Mouse (Mus musculus) E14TG2a.4 (cell line): ENCODE data around the gene Capg.
A peak's percentile ranks its signal among the peaks of the same experiment; 100 is the strongest.

Experiments used
- H3K27me3 ChIP-seq: 2 replicates; pipeline ENCODE4 v1.6.1; 2014; ENCODE audit warnings: low read length, control low read depth; ENCODE audit not compliant: insufficient read depth
- H3K36me3 ChIP-seq: 2 replicates; pipeline ENCODE4 v1.6.1; 2014; ENCODE audit warnings: low read length, control low read depth; ENCODE audit not compliant: insufficient read depth
- H3K4me1 ChIP-seq: replicated peaks from 2 replicates; pipeline ENCODE4 v1.6.1; 2014; ENCODE audit warnings: low read depth, low read length, control low read depth
- H3K4me3 ChIP-seq: replicated peaks from 2 replicates; pipeline ENCODE4 v1.5.1; 2014; ENCODE audit warnings: mild to moderate bottlenecking, low read length
- H3K9me3 ChIP-seq: 2 replicates; pipeline ENCODE4 v1.6.1; 2014; ENCODE audit warnings: low read length, control low read depth
- CTCF ChIP-seq: conservative IDR thresholded peaks from 2 replicates; pipeline ENCODE4 v1.5.1; 2014; ENCODE audit warnings: low read length
- NANOG ChIP-seq: IDR thresholded peaks from 2 replicates; pipeline ENCODE4 v1.6.1; 2014; ENCODE audit warnings: borderline replicate concordance, low read length, mixed read lengths
- POU5F1 ChIP-seq: IDR thresholded peaks from 2 replicates; pipeline ENCODE4 v1.6.1; 2014; ENCODE audit warnings: low read length, borderline replicate concordance

Capg gene

DNA sequence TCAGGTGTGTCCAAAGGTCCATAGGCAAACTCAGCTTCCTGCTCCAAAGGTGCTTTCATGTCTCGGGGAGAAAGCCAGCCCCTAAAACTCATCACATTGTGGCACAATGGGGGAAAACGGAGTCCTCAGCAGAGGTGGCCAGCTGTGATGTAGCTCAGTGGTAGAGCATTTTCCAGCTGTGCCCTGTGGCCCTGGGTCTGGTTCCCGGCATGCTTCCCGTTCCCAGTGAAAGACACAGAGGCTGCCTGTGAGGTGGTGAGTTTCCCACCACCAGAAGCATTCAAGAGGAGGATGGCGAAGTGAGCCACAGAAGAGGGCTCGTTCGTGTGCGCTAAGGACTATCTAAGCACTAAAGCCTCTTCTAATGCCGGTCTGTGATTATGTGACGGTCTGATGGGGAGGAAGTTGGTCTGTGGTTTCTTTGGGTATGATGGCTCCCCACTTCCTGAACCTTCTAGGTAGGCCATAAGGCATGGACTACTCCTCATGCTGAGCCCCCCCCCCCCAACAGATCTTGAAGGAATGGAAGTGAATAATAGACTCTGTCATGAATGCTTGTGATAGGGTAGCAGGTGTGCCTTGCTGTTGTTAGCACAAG, 6.4 kb downstream of the Capg start:
- Histone ChIP-seq H3K36me3 (no peaks in the 10 kb centered on the region), H3K4me1 (peaks cover 67% of the 10 kb centered on the region), H3K4me3 (no peak overlapping the region), H3K9me3 (no peaks in the 10 kb centered on the region), H3K27me3 (peaks cover 29% of the 10 kb centered on the region)
- TF ChIP-seq NANOG = no peak
- no peak for TF ChIP-seq CTCF
- no peak for TF ChIP-seq POU5F1

DNA sequence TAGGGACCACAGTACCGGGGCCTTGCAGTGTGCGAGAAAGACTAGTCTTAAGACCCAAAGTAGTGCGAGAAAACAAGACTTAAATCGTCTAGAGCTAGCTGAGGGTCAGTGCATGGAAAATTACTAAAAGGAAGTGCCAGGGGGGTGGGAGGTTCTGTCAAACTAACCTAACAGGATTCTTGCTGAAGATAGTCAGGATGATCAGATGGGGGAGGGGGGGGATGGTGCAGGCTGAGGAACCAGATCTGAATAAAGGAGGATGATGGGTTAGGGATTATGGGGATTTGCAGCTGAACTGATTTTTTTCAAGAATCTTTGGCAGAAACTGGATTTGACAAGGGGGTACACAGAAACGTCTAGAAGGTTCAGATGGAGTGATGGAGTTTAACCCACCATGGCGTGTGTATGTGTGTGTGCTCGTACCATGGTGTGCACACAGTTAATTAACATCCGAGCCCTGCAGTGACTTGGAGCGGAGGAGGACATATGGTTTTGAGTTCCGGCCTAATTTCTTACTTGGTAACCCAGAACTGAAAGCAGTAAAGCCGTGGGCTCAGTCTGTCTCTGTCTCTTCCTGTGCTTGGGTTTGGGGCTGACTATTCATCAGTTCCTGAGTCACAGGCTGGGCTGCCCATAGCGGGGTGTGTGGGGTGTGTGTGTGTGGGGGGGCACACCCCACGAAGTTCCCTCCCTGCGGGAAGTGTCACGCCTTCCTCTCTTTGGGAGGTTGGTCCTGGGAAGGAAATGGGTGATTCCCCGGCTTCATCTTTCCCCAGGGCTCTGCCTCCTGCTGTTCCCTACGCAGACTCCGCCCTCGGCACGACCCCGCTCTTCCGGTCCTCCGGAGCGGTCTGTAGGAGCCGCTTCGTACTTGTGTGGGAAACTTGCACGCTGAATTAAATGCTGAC, 8.2 kb downstream of the Capg start:
- TF ChIP-seq NANOG (no peak), POU5F1 (no peak), CTCF (no peak)
- peaks cover 71% of the 10 kb centered on the region for H3K4me1 ChIP-seq
- peak overlapping the region; percentile 66 for H3K4me3 ChIP-seq
- H3K9me3 ChIP-seq = no peaks in the 10 kb centered on the region
- H3K36me3 ChIP-seq = no peaks in the 10 kb centered on the region
- peaks cover 33% of the 10 kb centered on the region for H3K27me3 ChIP-seq

DNA sequence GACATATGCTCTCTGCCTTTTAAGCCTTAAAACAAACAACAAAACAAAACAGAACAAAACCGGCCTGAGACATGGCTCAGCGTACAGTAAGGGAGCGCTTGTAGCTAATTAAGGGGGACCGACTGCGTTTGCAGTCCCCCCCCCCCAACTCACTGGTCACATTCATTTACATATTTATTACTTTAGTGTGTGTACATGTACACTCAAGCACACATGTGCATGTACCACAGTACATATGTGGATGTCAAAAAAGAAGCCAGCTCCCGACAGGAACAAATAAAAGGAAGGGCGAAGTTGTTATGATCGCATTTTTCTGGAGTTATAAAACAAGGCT, 8.9 kb downstream of the Capg start:
- H3K4me3 ChIP-seq = peak overlapping the region; percentile 66
- peaks cover 33% of the 10 kb centered on the region for H3K27me3 ChIP-seq
- H3K36me3 ChIP-seq = no peaks in the 10 kb centered on the region
- peaks cover 77% of the 10 kb centered on the region for H3K4me1 ChIP-seq
- no peak for TF ChIP-seq CTCF
- no peak for TF ChIP-seq NANOG
- TF ChIP-seq POU5F1 = no peak
- H3K9me3 ChIP-seq = no peaks in the 10 kb centered on the region

GRCm38 (mm10) chr6:72560801-72561200, 16.6 kb downstream of the Capg start:
- Histone ChIP-seq H3K4me1 (peaks cover 53% of the 10 kb centered on the region), H3K9me3 (no peaks in the 10 kb centered on the region), H3K4me3 (no peak overlapping the region), H3K36me3 (no peaks in the 10 kb centered on the region), H3K27me3 (peaks cover 3% of the 10 kb centered on the region; the same call in 1 of the 2 replicates)
- TF ChIP-seq POU5F1 (no peak), NANOG (no peak), CTCF (no peak)

- Histone ChIP-seq H3K4me3 (0 out of 2 replicates have a peak overlapping the region, but pooled peaks have one; percentile 23), H3K4me1 (peaks cover 59% of the 10 kb centered on the region), H3K27me3 (no peaks in the 10 kb centered on the region), H3K9me3 (no peaks in the 10 kb centered on the region), H3K36me3 (no peaks in the 10 kb centered on the region)
- TF ChIP-seq POU5F1 = no peak
- no peak for TF ChIP-seq NANOG
- no peak for TF ChIP-seq CTCF
These were observed 18.3 kb downstream of the Capg start for GRCm38 (mm10) chr6:72562486-72562885.

- Histone ChIP-seq H3K4me1 (peaks cover 55% of the 10 kb centered on the region), H3K9me3 (no peaks in the 10 kb centered on the region), H3K27me3 (no peaks in the 10 kb centered on the region), H3K4me3 (0 out of 2 replicates have a peak overlapping the region, but pooled peaks have one; percentile 23), H3K36me3 (no peaks in the 10 kb centered on the region)
- TF ChIP-seq POU5F1 (no peak), CTCF (no peak), NANOG (no peak)
These were observed 18.7 kb downstream of the Capg start for GRCm38 (mm10) chr6:72562894-72563293.

- Histone ChIP-seq H3K36me3 (no peaks in the 10 kb centered on the region), H3K27me3 (no peaks in the 10 kb centered on the region), H3K4me1 (peaks cover 39% of the 10 kb centered on the region), H3K4me3 (no peak overlapping the region), H3K9me3 (no peaks in the 10 kb centered on the region)
- TF ChIP-seq POU5F1 (no peak), NANOG (no peak), CTCF (no peak)
These were observed 21.3 kb downstream of the Capg start for GRCm38 (mm10) chr6:72565506-72565905.

DNA sequence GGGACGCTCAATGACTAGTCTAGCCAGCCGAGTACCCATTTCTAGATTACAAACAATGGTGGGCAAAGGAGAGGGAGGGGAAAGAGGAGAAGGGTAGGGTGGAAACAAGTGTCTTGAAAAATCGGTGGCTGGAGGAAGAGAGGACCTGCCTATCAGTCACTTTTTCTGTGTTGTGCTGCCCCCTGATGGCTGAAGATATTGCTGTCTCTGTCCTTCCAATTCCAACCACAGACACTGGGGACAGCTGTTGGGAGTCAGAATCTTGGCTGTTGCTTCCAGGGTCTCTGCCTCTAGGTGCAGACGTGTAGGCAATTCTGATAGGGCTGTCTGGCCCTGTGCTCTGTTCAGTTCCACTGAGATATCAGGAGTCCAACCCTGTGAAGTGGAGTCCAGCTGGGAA, 21.9 kb downstream of the Capg start:
- TF ChIP-seq CTCF = peak; percentile 66
- TF ChIP-seq NANOG = no peak
- no peak for TF ChIP-seq POU5F1
- H3K4me1 ChIP-seq = peaks cover 33% of the 10 kb centered on the region
- H3K4me3 ChIP-seq = no peak overlapping the region; the same call in 1 of the 2 replicates
- H3K36me3 ChIP-seq = no peaks in the 10 kb centered on the region
- H3K27me3 ChIP-seq = no peaks in the 10 kb centered on the region
- no peaks in the 10 kb centered on the region for H3K9me3 ChIP-seq
